Mouse (Mus musculus) embryonic facial prominence, embryonic 11.5 days (tissue): ENCODE measurements around the gene Gm20388. TPM values are rescaled to one million over a fixed set of nuclear protein-coding genes. Genes with fewer than 3 reads are reported as not detected.

Experiments used
- ATAC-seq: fragments of 200-750 bp; cut with Nextera tagmentation; replicated peaks from 2 replicates; pipeline ENCODE4 v1.8.0; 2017; ENCODE audit warnings: low read depth; ENCODE audit not compliant: insufficient number of reproducible peaks, low FRiP score, low TSS enrichment
- DNase-seq: peaks from one replicate; pipeline ENCODE4 v3.0.0-alpha.2; 2015; ENCODE audit warnings: low spot score
- H3K27ac ChIP-seq: fragments of 300-500 bp; sonication (generic); replicated peaks from 2 replicates; pipeline ENCODE4 v1.5.1; 2014; ENCODE audit warnings: mild to moderate bottlenecking, low read depth, low read length, control low read depth
- H3K27me3 ChIP-seq: fragments of 300-500 bp; sonication (generic); 2 replicates; pipeline ENCODE4 v1.6.1; 2014; ENCODE audit warnings: mild to moderate bottlenecking, low read length, moderate library complexity, mixed read lengths; ENCODE audit not compliant: control insufficient read depth, insufficient read depth
- H3K36me3 ChIP-seq: fragments of 300-500 bp; sonication (generic); replicated peaks from 2 replicates; pipeline ENCODE4 v1.6.1; 2014; ENCODE audit warnings: low read depth, mild to moderate bottlenecking, low read length, moderate library complexity, mixed read lengths; ENCODE audit not compliant: control insufficient read depth, insufficient read depth
- H3K4me1 ChIP-seq: fragments of 300-500 bp; sonication (generic); 2 replicates; pipeline ENCODE4 v1.6.1; 2014; ENCODE audit warnings: low read length, mixed read lengths; ENCODE audit not compliant: control insufficient read depth, insufficient read depth
- H3K4me2 ChIP-seq: fragments of 300-500 bp; sonication (generic); 2 replicates; pipeline ENCODE4 v1.6.1; 2014; ENCODE audit warnings: low read depth, mild to moderate bottlenecking, control low read depth, low read length, moderate library complexity
- H3K4me3 ChIP-seq: fragments of 300-500 bp; sonication (generic); 2 replicates; pipeline ENCODE4 v1.5.1; 2014; ENCODE audit warnings: low read depth, low read length, control low read depth
- H3K9ac ChIP-seq: fragments of 300-500 bp; sonication (generic); replicated peaks from 2 replicates; pipeline ENCODE4 v1.6.1; 2014; ENCODE audit warnings: mild to moderate bottlenecking, control low read depth, low read length
- H3K9me3 ChIP-seq: fragments of 300-500 bp; sonication (generic); replicated peaks from 2 replicates; pipeline ENCODE4 v1.6.1; 2016; ENCODE audit warnings: mild to moderate bottlenecking, low read length, inconsistent platforms, mixed read lengths; ENCODE audit not compliant: control insufficient read depth
- WGBS: fragments of 180-500 bp; shearing (Covaris S2); extraction: QIAGEN DNeasy Blood & Tissue Kit; methylation state at CpG from one replicate; pipeline ENCODE4 v1.1.7; 2014; 5-methylcytosine and 5-hydroxymethylcytosine counted together
- polyA plus RNA-seq: library from polyadenylated mRNA; unstranded; fragments of >200 nt; fragmentation: Nextera tagmentation; extraction: Ambion mirVana; gene quantifications from 2 replicates; pipeline ENCODE4 v1.2.1, GENCODE M21; 2014

Gene Gm20388
- polyA plus RNA-seq, 1 experiment from 2014 or later = 3.1 TPM

GRCm38 (mm10) chr8:122236521-122236920, 2325.9 kb downstream of the Gm20388 start:
- no peaks in the 10 kb centered on the region for H3K4me1 ChIP-seq
- H3K36me3 ChIP-seq = no peaks in the 10 kb centered on the region
- H3K9me3 ChIP-seq = no peaks in the 10 kb centered on the region
- WGBS = 86% methylated on average over 3 of the region's 3 CpGs
- no peak overlapping the region for H3K27ac ChIP-seq
- H3K27me3 ChIP-seq = peaks cover 2% of the 10 kb centered on the region; the same call in 1 of the 2 replicates
- no peak overlapping the region for H3K4me2 ChIP-seq
- ATAC-seq (no peak), DNase-seq (no peak)
- no peak overlapping the region for H3K9ac ChIP-seq
- no peak overlapping the region for H3K4me3 ChIP-seq

GRCm38 (mm10) chr8:122238225-122238624, 2327.6 kb downstream of the Gm20388 start:
- Histone ChIP-seq H3K27me3 (no peaks in the 10 kb centered on the region), H3K4me2 (no peak overlapping the region), H3K9me3 (no peaks in the 10 kb centered on the region), H3K36me3 (no peaks in the 10 kb centered on the region), H3K9ac (no peak overlapping the region), H3K27ac (no peak overlapping the region), H3K4me1 (no peaks in the 10 kb centered on the region), H3K4me3 (no peak overlapping the region)
- WGBS = 77% methylated on average over 11 of the region's 11 CpGs
- ATAC-seq (no peak), DNase-seq (no peak)

- DNase-seq (no peak), ATAC-seq (no peak)
- Histone ChIP-seq H3K36me3 (no peaks in the 10 kb centered on the region), H3K4me3 (no peak overlapping the region), H3K4me1 (no peaks in the 10 kb centered on the region), H3K4me2 (no peak overlapping the region), H3K9ac (no peak overlapping the region), H3K9me3 (no peaks in the 10 kb centered on the region), H3K27me3 (no peaks in the 10 kb centered on the region), H3K27ac (no peak overlapping the region)
- WGBS = 64% methylated on average over 8 of the region's 8 CpGs
Observed at GRCm38 (mm10) chr8:122238731-122239130, 2328.1 kb downstream of the Gm20388 start.

GRCm38 (mm10) chr8:122240241-122241026, 2329.8 kb downstream of the Gm20388 start:
- H3K4me3 ChIP-seq = no peak overlapping the region
- H3K4me1 ChIP-seq = no peaks in the 10 kb centered on the region
- no peak for ATAC-seq
- DNase-seq = no peak
- no peaks in the 10 kb centered on the region for H3K9me3 ChIP-seq
- H3K27ac ChIP-seq = no peak overlapping the region
- H3K9ac ChIP-seq = no peak overlapping the region
- 86% methylated on average over 16 of the region's 16 CpGs for WGBS
- no peak overlapping the region for H3K4me2 ChIP-seq
- no peaks in the 10 kb centered on the region for H3K27me3 ChIP-seq
- H3K36me3 ChIP-seq = no peaks in the 10 kb centered on the region

- Histone ChIP-seq H3K4me2 (no peak overlapping the region), H3K36me3 (no peaks in the 10 kb centered on the region), H3K4me3 (no peak overlapping the region), H3K27me3 (no peaks in the 10 kb centered on the region), H3K9me3 (no peaks in the 10 kb centered on the region), H3K27ac (no peak overlapping the region), H3K4me1 (peaks cover 9% of the 10 kb centered on the region), H3K9ac (no peak overlapping the region)
- 73% methylated on average over 4 of the region's 4 CpGs for WGBS
- DNase-seq (no peak), ATAC-seq (no peak)
Observed at GRCm38 (mm10) chr8:122243310-122243709, 2332.7 kb downstream of the Gm20388 start.

GRCm38 (mm10) chr8:122245161-122245560, 2334.5 kb downstream of the Gm20388 start:
- WGBS = 83% methylated on average over 6 of the region's 6 CpGs
- ATAC-seq = no peak
- H3K27me3 ChIP-seq = no peaks in the 10 kb centered on the region
- H3K27ac ChIP-seq = no peak overlapping the region
- no peak overlapping the region for H3K9ac ChIP-seq
- H3K36me3 ChIP-seq = no peaks in the 10 kb centered on the region
- no peak overlapping the region for H3K4me3 ChIP-seq
- no peaks in the 10 kb centered on the region for H3K9me3 ChIP-seq
- H3K4me1 ChIP-seq = peaks cover 9% of the 10 kb centered on the region
- H3K4me2 ChIP-seq = no peak overlapping the region
- no peak for DNase-seq

GRCm38 (mm10) chr8:122246257-122247211, 2335.9 kb downstream of the Gm20388 start:
- Histone ChIP-seq H3K27ac (no peak overlapping the region), H3K4me3 (no peak overlapping the region), H3K36me3 (no peaks in the 10 kb centered on the region), H3K4me2 (no peak overlapping the region), H3K9ac (no peak overlapping the region), H3K27me3 (no peaks in the 10 kb centered on the region), H3K9me3 (no peaks in the 10 kb centered on the region), H3K4me1 (peaks cover 9% of the 10 kb centered on the region)
- ATAC-seq (0 out of 2 replicates have a peak, but pooled peaks have one; percentile 22), DNase-seq (peak; percentile 70)
- WGBS = 28% methylated on average over 12 of the region's 12 CpGs

- no peaks in the 10 kb centered on the region for H3K9me3 ChIP-seq
- peaks cover 4% of the 10 kb centered on the region for H3K4me1 ChIP-seq
- 42% methylated on average over 1 of the region's 1 CpGs for WGBS
Observed at GRCm38 (mm10) chr8:122251739-122252138, 2341.1 kb downstream of the Gm20388 start.

More at GRCm38 (mm10) chr8:122251739-122252138, 2341.1 kb downstream of the Gm20388 start:
- Histone ChIP-seq H3K9ac (no peak overlapping the region), H3K27ac (no peak overlapping the region), H3K27me3 (no peaks in the 10 kb centered on the region), H3K4me2 (no peak overlapping the region), H3K4me3 (no peak overlapping the region), H3K36me3 (no peaks in the 10 kb centered on the region)
- DNase-seq (no peak), ATAC-seq (no peak)
